Mouse (Mus musculus): Measurements from ENCODE around the gene Gm20662. TPM values are rescaled to one million over a fixed set of nuclear protein-coding genes. Genes with fewer than 3 reads are reported as not detected.
A peak's percentile ranks its signal among the peaks of the same experiment; 100 is the strongest.

Gm20662 gene
- polyA plus RNA-seq, 1 experiment from 2014 or later = not detected

GRCm38 (mm10) chr9:108063361-108063760, 67.2 kb downstream of the Gm20662 start:
- 90% methylated on average over 12 of the region's 12 CpGs for WGBS
- Histone ChIP-seq H3K4me2 (ENCODE audit: low read depth, low read length) (no peak overlapping the region), H3K9ac (replicated peaks; ENCODE audit: low read depth, low read length) (no peak overlapping the region), H3K4me3 (ENCODE audit: low read depth, low read length) (no peak overlapping the region), H3K9me3 (ENCODE audit: control insufficient read depth, low read length) (no peaks in the 10 kb centered on the region), H3K27me3 (ENCODE audit: control insufficient read depth, insufficient read depth, low read length) (no peaks in the 10 kb centered on the region), H3K4me1 (ENCODE audit: control insufficient read depth, insufficient read depth, low read length) (no peaks in the 10 kb centered on the region), H3K36me3 (ENCODE audit: control insufficient read depth, insufficient read depth, low read length) (peaks cover 38% of the 10 kb centered on the region; the same call in 1 of the 2 replicates), H3K27ac (ENCODE audit: low read depth, low read length) (no peak overlapping the region)
- ATAC-seq (ENCODE audit: low read depth) = no peak

GRCm38 (mm10) chr9:108065491-108066011, 69.4 kb downstream of the Gm20662 start:
- no peak overlapping the region for H3K9ac ChIP-seq (replicated peaks; ENCODE audit: low read depth, low read length)
- no peaks in the 10 kb centered on the region for H3K9me3 ChIP-seq (ENCODE audit: control insufficient read depth, low read length)
- H3K36me3 ChIP-seq (ENCODE audit: control insufficient read depth, insufficient read depth, low read length) = peaks cover 31% of the 10 kb centered on the region
- no peak overlapping the region for H3K4me3 ChIP-seq (ENCODE audit: low read depth, low read length)
- no peak; the same call in 1 of the 2 replicates for ATAC-seq (ENCODE audit: low read depth)
- H3K27me3 ChIP-seq (ENCODE audit: control insufficient read depth, insufficient read depth, low read length) = no peaks in the 10 kb centered on the region
- H3K4me2 ChIP-seq (ENCODE audit: low read depth, low read length) = no peak overlapping the region
- 63% methylated on average over 5 of the region's 5 CpGs for WGBS
- no peak overlapping the region for H3K27ac ChIP-seq (ENCODE audit: low read depth, low read length)
- H3K4me1 ChIP-seq (ENCODE audit: control insufficient read depth, insufficient read depth, low read length) = no peaks in the 10 kb centered on the region

GRCm38 (mm10) chr9:108067199-108067598, 71.0 kb downstream of the Gm20662 start:
- WGBS = 84% methylated on average over 7 of the region's 7 CpGs
- H3K9ac ChIP-seq (replicated peaks; ENCODE audit: low read depth, low read length) = no peak overlapping the region
- H3K27ac ChIP-seq (ENCODE audit: low read depth, low read length) = no peak overlapping the region
- H3K4me2 ChIP-seq (ENCODE audit: low read depth, low read length) = no peak overlapping the region
- H3K27me3 ChIP-seq (ENCODE audit: control insufficient read depth, insufficient read depth, low read length) = no peaks in the 10 kb centered on the region
- H3K36me3 ChIP-seq (ENCODE audit: control insufficient read depth, insufficient read depth, low read length) = peaks cover 22% of the 10 kb centered on the region
- no peak for ATAC-seq (ENCODE audit: low read depth)
- H3K4me3 ChIP-seq (ENCODE audit: low read depth, low read length) = no peak overlapping the region
- H3K4me1 ChIP-seq (ENCODE audit: control insufficient read depth, insufficient read depth, low read length) = no peaks in the 10 kb centered on the region
- H3K9me3 ChIP-seq (ENCODE audit: control insufficient read depth, low read length) = no peaks in the 10 kb centered on the region

- Histone ChIP-seq H3K36me3 (ENCODE audit: control insufficient read depth, insufficient read depth, low read length) (peaks cover 17% of the 10 kb centered on the region), H3K27me3 (ENCODE audit: control insufficient read depth, insufficient read depth, low read length) (no peaks in the 10 kb centered on the region), H3K4me1 (ENCODE audit: control insufficient read depth, insufficient read depth, low read length) (no peaks in the 10 kb centered on the region), H3K4me3 (ENCODE audit: low read depth, low read length) (no peak overlapping the region), H3K9me3 (ENCODE audit: control insufficient read depth, low read length) (no peaks in the 10 kb centered on the region), H3K4me2 (ENCODE audit: low read depth, low read length) (no peak overlapping the region), H3K27ac (ENCODE audit: low read depth, low read length) (no peak overlapping the region), H3K9ac (replicated peaks; ENCODE audit: low read depth, low read length) (no peak overlapping the region)
- ATAC-seq (ENCODE audit: low read depth) = peak; percentile 35; the same call in 1 of the 2 replicates
- 22% methylated on average over 8 of the region's 8 CpGs for WGBS
Measured at GRCm38 (mm10) chr9:108067900-108068299, 71.8 kb downstream of the Gm20662 start.

GRCm38 (mm10) chr9:108069007-108069406, 72.9 kb downstream of the Gm20662 start:
- Histone ChIP-seq H3K36me3 (ENCODE audit: control insufficient read depth, insufficient read depth, low read length) (peaks cover 8% of the 10 kb centered on the region; the same call in 1 of the 2 replicates), H3K4me2 (ENCODE audit: low read depth, low read length) (no peak overlapping the region), H3K9me3 (ENCODE audit: control insufficient read depth, low read length) (no peaks in the 10 kb centered on the region), H3K9ac (replicated peaks; ENCODE audit: low read depth, low read length) (no peak overlapping the region), H3K27me3 (ENCODE audit: control insufficient read depth, insufficient read depth, low read length) (no peaks in the 10 kb centered on the region), H3K27ac (ENCODE audit: low read depth, low read length) (no peak overlapping the region), H3K4me1 (ENCODE audit: control insufficient read depth, insufficient read depth, low read length) (no peaks in the 10 kb centered on the region), H3K4me3 (ENCODE audit: low read depth, low read length) (no peak overlapping the region)
- 90% methylated on average over 9 of the region's 9 CpGs for WGBS
- no peak for ATAC-seq (ENCODE audit: low read depth)

- Histone ChIP-seq H3K36me3 (ENCODE audit: control insufficient read depth, insufficient read depth, low read length) (peaks cover 7% of the 10 kb centered on the region; the same call in 1 of the 2 replicates), H3K9ac (replicated peaks; ENCODE audit: low read depth, low read length) (no peak overlapping the region), H3K4me3 (ENCODE audit: low read depth, low read length) (no peak overlapping the region), H3K9me3 (ENCODE audit: control insufficient read depth, low read length) (no peaks in the 10 kb centered on the region), H3K27me3 (ENCODE audit: control insufficient read depth, insufficient read depth, low read length) (no peaks in the 10 kb centered on the region), H3K27ac (ENCODE audit: low read depth, low read length) (no peak overlapping the region), H3K4me2 (ENCODE audit: low read depth, low read length) (no peak overlapping the region), H3K4me1 (ENCODE audit: control insufficient read depth, insufficient read depth, low read length) (no peaks in the 10 kb centered on the region)
- 90% methylated on average over 7 of the region's 7 CpGs for WGBS
- no peak for ATAC-seq (ENCODE audit: low read depth)
Measured at GRCm38 (mm10) chr9:108069529-108069928, 73.4 kb downstream of the Gm20662 start.

GRCm38 (mm10) chr9:108071801-108072200, 75.7 kb downstream of the Gm20662 start:
- Histone ChIP-seq H3K4me2 (ENCODE audit: low read depth, low read length) (no peak overlapping the region), H3K9ac (replicated peaks; ENCODE audit: low read depth, low read length) (no peak overlapping the region), H3K27ac (ENCODE audit: low read depth, low read length) (no peak overlapping the region), H3K9me3 (ENCODE audit: control insufficient read depth, low read length) (no peaks in the 10 kb centered on the region), H3K36me3 (ENCODE audit: control insufficient read depth, insufficient read depth, low read length) (peaks cover 7% of the 10 kb centered on the region; the same call in 1 of the 2 replicates), H3K27me3 (ENCODE audit: control insufficient read depth, insufficient read depth, low read length) (no peaks in the 10 kb centered on the region), H3K4me1 (ENCODE audit: control insufficient read depth, insufficient read depth, low read length) (no peaks in the 10 kb centered on the region), H3K4me3 (ENCODE audit: low read depth, low read length) (no peak overlapping the region)
- 85% methylated on average over 4 of the region's 4 CpGs for WGBS
- ATAC-seq (ENCODE audit: low read depth) = no peak

- H3K4me1 ChIP-seq (ENCODE audit: control insufficient read depth, insufficient read depth, low read length) = no peaks in the 10 kb centered on the region
- no peak overlapping the region for H3K27ac ChIP-seq (ENCODE audit: low read depth, low read length)
- no peaks in the 10 kb centered on the region for H3K27me3 ChIP-seq (ENCODE audit: control insufficient read depth, insufficient read depth, low read length)
- no peaks in the 10 kb centered on the region for H3K9me3 ChIP-seq (ENCODE audit: control insufficient read depth, low read length)
- ATAC-seq (ENCODE audit: low read depth) = no peak
- 80% methylated on average over 9 of the region's 9 CpGs for WGBS
- H3K4me3 ChIP-seq (ENCODE audit: low read depth, low read length) = no peak overlapping the region
- H3K9ac ChIP-seq (replicated peaks; ENCODE audit: low read depth, low read length) = no peak overlapping the region
- no peak overlapping the region for H3K4me2 ChIP-seq (ENCODE audit: low read depth, low read length)
- H3K36me3 ChIP-seq (ENCODE audit: control insufficient read depth, insufficient read depth, low read length) = peaks cover 7% of the 10 kb centered on the region; the same call in 1 of the 2 replicates
Measured at GRCm38 (mm10) chr9:108072481-108072924, 76.4 kb downstream of the Gm20662 start.

- no peaks in the 10 kb centered on the region for H3K9me3 ChIP-seq (ENCODE audit: control insufficient read depth, low read length)
- peaks cover 2% of the 10 kb centered on the region for H3K4me1 ChIP-seq (ENCODE audit: control insufficient read depth, insufficient read depth, low read length)
- no peak overlapping the region for H3K4me2 ChIP-seq (ENCODE audit: low read depth, low read length)
- no peak overlapping the region for H3K9ac ChIP-seq (replicated peaks; ENCODE audit: low read depth, low read length)
- H3K4me3 ChIP-seq (ENCODE audit: low read depth, low read length) = no peak overlapping the region
- 70% methylated on average over 7 of the region's 7 CpGs for WGBS
- no peaks in the 10 kb centered on the region for H3K27me3 ChIP-seq (ENCODE audit: control insufficient read depth, insufficient read depth, low read length)
- H3K27ac ChIP-seq (ENCODE audit: low read depth, low read length) = no peak overlapping the region
- ATAC-seq (ENCODE audit: low read depth) = no peak
- peaks cover 7% of the 10 kb centered on the region; the same call in 1 of the 2 replicates for H3K36me3 ChIP-seq (ENCODE audit: control insufficient read depth, insufficient read depth, low read length)
Measured at GRCm38 (mm10) chr9:108073141-108073930, 77.2 kb downstream of the Gm20662 start.

Data from neural tube, embryonic 14.5 days (tissue).